Mouse (Mus musculus): ENCODE measurements around the gene Plekhb1. TPM values are rescaled to one million over a fixed set of nuclear protein-coding genes. Genes with fewer than 3 reads are reported as not detected.

Gene Plekhb1
- total RNA-seq (2014; rRNA removed) (14.8 and 20.4 TPM in 2 replicates), polyA plus RNA-seq (2015; fragmentation: Nextera tagmentation; extraction: Ambion mirVana) (22.1 and 22.8 TPM in 2 replicates)

GRCm38 (mm10) chr7:100662231-100662630 lies at the start of gene Plekhb1:
Gene Plekhb1, minus strand, starts transcription at chr7:100662414.
- H3K4me3 ChIP-seq (ENCODE audit: low read depth, low read length) = 0 out of 2 replicates have a peak within 1 kb of the TSS, but pooled peaks have one; percentile 4
- WGBS = 59% methylated on average over 8 of the region's 8 CpGs
- H3K4me1 ChIP-seq (ENCODE audit: insufficient read depth) = peaks cover 10% of the 10 kb centered on the region
- no peaks in the 10 kb centered on the region for H3K27me3 ChIP-seq (ENCODE audit: insufficient read depth, low read length)
- H3K4me2 ChIP-seq (ENCODE audit: low read depth) = peak within 1 kb of the TSS; percentile 36
- H3K9ac ChIP-seq = no peak within 1 kb of the TSS
- DNase-seq = no peak
- H3K36me3 ChIP-seq (ENCODE audit: insufficient read depth) = no peaks in the 10 kb centered on the region
- no peak for TF ChIP-seq CTCF (IDR thresholded peaks at IDR 0.05; ENCODE audit: low read depth)
- no peaks in the 10 kb centered on the region for H3K9me3 ChIP-seq (ENCODE audit: low read length)
- no peak for ATAC-seq
- H3K27ac ChIP-seq (ENCODE audit: low read depth, low read length) = 0 out of 2 replicates have a peak within 1 kb of the TSS, but pooled peaks have one; percentile 15

GRCm38 (mm10) chr7:100706883-100707480 lies 44.8 kb upstream of the Plekhb1 start:
- Histone ChIP-seq H3K4me2 (ENCODE audit: low read depth) (peak overlapping the region; percentile 68), H3K36me3 (ENCODE audit: insufficient read depth) (no peaks in the 10 kb centered on the region), H3K27ac (ENCODE audit: low read depth, low read length) (peak overlapping the region; percentile 98), H3K9ac (peak overlapping the region; percentile 91), H3K27me3 (ENCODE audit: insufficient read depth, low read length) (no peaks in the 10 kb centered on the region), H3K4me3 (ENCODE audit: low read depth, low read length) (peak overlapping the region; percentile 97), H3K4me1 (ENCODE audit: insufficient read depth) (peaks cover 14% of the 10 kb centered on the region), H3K9me3 (ENCODE audit: low read length) (no peaks in the 10 kb centered on the region)
- no peak for ATAC-seq
- WGBS = under 1% methylated on average over 23 of the region's 23 CpGs
- TF ChIP-seq CTCF (IDR thresholded peaks at IDR 0.05; ENCODE audit: low read depth) = no peak
- DNase-seq = no peak

GRCm38 (mm10) chr7:100706143-100706841 lies 44.1 kb upstream of the Plekhb1 start, which contains the start of gene Fam168a:
Gene Fam168a, plus strand, starts transcription at chr7:100706635.
- peak; percentile 54 for TF ChIP-seq CTCF (IDR thresholded peaks at IDR 0.05; ENCODE audit: low read depth)
- peak; percentile 97 for ATAC-seq
- WGBS = 3% methylated on average over 36 of the region's 37 CpGs
- peak within 1 kb of the TSS; percentile 68 for H3K4me2 ChIP-seq (ENCODE audit: low read depth)
- H3K27me3 ChIP-seq (ENCODE audit: insufficient read depth, low read length) = no peaks in the 10 kb centered on the region
- peak; percentile 97 for DNase-seq
- peaks cover 14% of the 10 kb centered on the region for H3K4me1 ChIP-seq (ENCODE audit: insufficient read depth)
- peak within 1 kb of the TSS; percentile 98 for H3K27ac ChIP-seq (ENCODE audit: low read depth, low read length)
- H3K36me3 ChIP-seq (ENCODE audit: insufficient read depth) = no peaks in the 10 kb centered on the region
- no peaks in the 10 kb centered on the region for H3K9me3 ChIP-seq (ENCODE audit: low read length)
- peak within 1 kb of the TSS; percentile 97 for H3K4me3 ChIP-seq (ENCODE audit: low read depth, low read length)
- peak within 1 kb of the TSS; percentile 91 for H3K9ac ChIP-seq

- Histone ChIP-seq H3K27me3 (ENCODE audit: insufficient read depth, low read length) (no peaks in the 10 kb centered on the region), H3K9ac (no peak overlapping the region), H3K4me2 (ENCODE audit: low read depth) (no peak overlapping the region), H3K36me3 (ENCODE audit: insufficient read depth) (no peaks in the 10 kb centered on the region), H3K4me1 (ENCODE audit: insufficient read depth) (no peaks in the 10 kb centered on the region), H3K27ac (ENCODE audit: low read depth, low read length) (no peak overlapping the region), H3K4me3 (ENCODE audit: low read depth, low read length) (no peak overlapping the region), H3K9me3 (ENCODE audit: low read length) (no peaks in the 10 kb centered on the region)
- WGBS = 70% methylated on average over 8 of the region's 8 CpGs
- ATAC-seq (no peak), DNase-seq (no peak)
- no peak for TF ChIP-seq CTCF (IDR thresholded peaks at IDR 0.05; ENCODE audit: low read depth)
Measured at GRCm38 (mm10) chr7:100699771-100700770, 37.9 kb upstream of the Plekhb1 start.

- TF ChIP-seq CTCF (IDR thresholded peaks at IDR 0.05; ENCODE audit: low read depth) = no peak
- H3K27ac ChIP-seq (ENCODE audit: low read depth, low read length) = no peak overlapping the region
- 85% methylated on average over 8 of the region's 8 CpGs for WGBS
- DNase-seq = no peak
- H3K9me3 ChIP-seq (ENCODE audit: low read length) = no peaks in the 10 kb centered on the region
- no peaks in the 10 kb centered on the region for H3K4me1 ChIP-seq (ENCODE audit: insufficient read depth)
- H3K4me3 ChIP-seq (ENCODE audit: low read depth, low read length) = no peak overlapping the region
- ATAC-seq = no peak
- no peaks in the 10 kb centered on the region for H3K27me3 ChIP-seq (ENCODE audit: insufficient read depth, low read length)
- H3K9ac ChIP-seq = no peak overlapping the region
- no peak overlapping the region for H3K4me2 ChIP-seq (ENCODE audit: low read depth)
- H3K36me3 ChIP-seq (ENCODE audit: insufficient read depth) = no peaks in the 10 kb centered on the region
Measured at GRCm38 (mm10) chr7:100693199-100693598, 31.0 kb upstream of the Plekhb1 start.

GRCm38 (mm10) chr7:100688471-100688870 lies 26.3 kb upstream of the Plekhb1 start:
- H3K27me3 ChIP-seq (ENCODE audit: insufficient read depth, low read length) = no peaks in the 10 kb centered on the region
- TF ChIP-seq CTCF (IDR thresholded peaks at IDR 0.05; ENCODE audit: low read depth) = no peak
- no peak overlapping the region for H3K4me2 ChIP-seq (ENCODE audit: low read depth)
- H3K36me3 ChIP-seq (ENCODE audit: insufficient read depth) = no peaks in the 10 kb centered on the region
- DNase-seq (no peak), ATAC-seq (no peak)
- no peak overlapping the region for H3K27ac ChIP-seq (ENCODE audit: low read depth, low read length)
- no peak overlapping the region for H3K4me3 ChIP-seq (ENCODE audit: low read depth, low read length)
- H3K9ac ChIP-seq = no peak overlapping the region
- H3K4me1 ChIP-seq (ENCODE audit: insufficient read depth) = no peaks in the 10 kb centered on the region
- no peaks in the 10 kb centered on the region for H3K9me3 ChIP-seq (ENCODE audit: low read length)
- 83% methylated on average over 7 of the region's 7 CpGs for WGBS

Data from forebrain, postnatal 0 days (tissue).